Mouse (Mus musculus) limb, embryonic 11.5 days (tissue): ENCODE data around the gene Ndufaf5. TPM values are rescaled to one million over a fixed set of nuclear protein-coding genes. Genes with fewer than 3 reads are reported as not detected.

Experiments used
- ATAC-seq: fragments of 200-750 bp; cut with Nextera tagmentation; 2 replicates; pipeline ENCODE4 v1.8.0; 2017; ENCODE audit warnings: low read depth; ENCODE audit not compliant: insufficient number of reproducible peaks, low FRiP score, low TSS enrichment
- DNase-seq: peaks from one replicate; pipeline ENCODE4 v3.0.0-alpha.2; 2015; ENCODE audit warnings: low spot score
- H3K27ac ChIP-seq: fragments of 300-500 bp; sonication (generic); replicated peaks from 2 replicates; pipeline ENCODE4 v1.5.1; 2014; ENCODE audit warnings: low read depth, mild to moderate bottlenecking, low read length
- H3K27me3 ChIP-seq: fragments of 300-500 bp; sonication (generic); 2 replicates; pipeline ENCODE4 v1.6.1; 2014; ENCODE audit warnings: mild to moderate bottlenecking, low read length, mixed read lengths; ENCODE audit not compliant: control insufficient read depth, insufficient read depth
- H3K36me3 ChIP-seq: fragments of 300-500 bp; sonication (generic); 2 replicates; pipeline ENCODE4 v1.6.1; 2014; ENCODE audit warnings: mild to moderate bottlenecking, low read length, moderate library complexity, mixed read lengths; ENCODE audit not compliant: control insufficient read depth, insufficient read depth
- H3K4me1 ChIP-seq: fragments of 300-500 bp; sonication (generic); 2 replicates; pipeline ENCODE4 v1.6.1; 2014; ENCODE audit warnings: low read length, mixed read lengths; ENCODE audit not compliant: control insufficient read depth, insufficient read depth
- H3K4me2 ChIP-seq: fragments of 300-500 bp; sonication (generic); 2 replicates; pipeline ENCODE4 v1.6.1; 2014; ENCODE audit warnings: low read depth, mild to moderate bottlenecking, moderate library complexity; ENCODE audit not compliant: severe bottlenecking
- H3K4me3 ChIP-seq: fragments of 300-500 bp; sonication (generic); 2 replicates; pipeline ENCODE4 v1.5.1; 2014; ENCODE audit warnings: low read depth, low read length
- H3K9ac ChIP-seq: fragments of 300-500 bp; sonication (generic); 2 replicates; pipeline ENCODE4 v1.6.1; 2014; ENCODE audit warnings: mild to moderate bottlenecking, low read length
- H3K9me3 ChIP-seq: fragments of 300-500 bp; sonication (generic); 2 replicates; pipeline ENCODE4 v1.6.1; 2016; ENCODE audit warnings: low read length; ENCODE audit not compliant: control insufficient read depth
- WGBS: fragments of 180-500 bp; shearing (Covaris S2); extraction: QIAGEN DNeasy Blood & Tissue Kit; methylation state at CpG from one replicate; pipeline ENCODE4 v1.1.7; 2014; 5-methylcytosine and 5-hydroxymethylcytosine counted together
- polyA plus RNA-seq: library from polyadenylated mRNA; unstranded; fragments of >200 nt; fragmentation: Nextera tagmentation; extraction: Ambion mirVana; gene quantifications from 2 replicates; pipeline ENCODE4 v1.2.1, GENCODE M21; 2014

Gene Ndufaf5
- polyA plus RNA-seq, 1 experiment from 2014 or later = 35.0 TPM

DNA sequence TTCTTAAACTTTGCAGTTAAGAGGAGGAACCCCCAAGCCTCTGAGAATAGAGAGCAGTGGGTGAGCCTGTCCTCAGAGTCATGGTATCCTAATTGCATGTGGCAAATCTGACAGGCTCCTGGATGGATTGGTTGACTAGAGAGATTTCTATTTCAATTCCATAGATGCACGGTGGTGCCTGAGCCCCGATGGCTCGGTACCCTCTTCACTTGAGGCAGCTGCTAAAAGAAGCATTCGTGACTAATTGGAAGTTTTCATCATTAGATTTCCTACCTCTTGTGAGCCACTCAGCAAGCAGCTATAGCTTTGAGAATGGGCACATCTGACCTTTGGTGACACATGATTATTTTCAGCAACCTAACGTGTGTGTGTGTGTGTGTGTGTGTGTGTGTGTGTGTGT, 71.9 kb downstream of the Ndufaf5 start:
- DNase-seq (no peak), ATAC-seq (no peak)
- H3K36me3 ChIP-seq = no peaks in the 10 kb centered on the region
- H3K27me3 ChIP-seq = no peaks in the 10 kb centered on the region
- no peak overlapping the region for H3K4me3 ChIP-seq
- H3K9ac ChIP-seq = no peak overlapping the region
- H3K4me2 ChIP-seq = no peak overlapping the region
- no peak overlapping the region for H3K27ac ChIP-seq
- H3K9me3 ChIP-seq = no peaks in the 10 kb centered on the region
- 85% methylated on average over 5 of the region's 5 CpGs for WGBS
- H3K4me1 ChIP-seq = no peaks in the 10 kb centered on the region

GRCm38 (mm10) chr2:140243105-140243504, 72.7 kb downstream of the Ndufaf5 start:
- no peak overlapping the region for H3K9ac ChIP-seq
- WGBS = 94% methylated on average over 5 of the region's 5 CpGs
- no peaks in the 10 kb centered on the region for H3K27me3 ChIP-seq
- H3K4me1 ChIP-seq = no peaks in the 10 kb centered on the region
- DNase-seq = no peak
- H3K4me2 ChIP-seq = no peak overlapping the region
- H3K4me3 ChIP-seq = no peak overlapping the region
- no peaks in the 10 kb centered on the region for H3K36me3 ChIP-seq
- H3K9me3 ChIP-seq = no peaks in the 10 kb centered on the region
- ATAC-seq = no peak
- H3K27ac ChIP-seq = no peak overlapping the region

Other genes with a start within 250 kb of the Ndufaf5 start
- 20.2 and 21.8 TPM in 2 replicates for gene Tasp1, start 103.8 kb upstream of the Ndufaf5 start, polyA plus RNA-seq
- not detected in 2 replicates for gene Gm17374, start 18.6 kb upstream of the Ndufaf5 start, polyA plus RNA-seq
- 34.9 and 39.1 TPM in 2 replicates for gene Esf1, start 85 bp upstream of the Ndufaf5 start, polyA plus RNA-seq
- gene Sel1l2, start 219.1 kb downstream of the Ndufaf5 start, polyA plus RNA-seq = not detected in 2 replicates
- gene Macrod2, start 224.7 kb downstream of the Ndufaf5 start, polyA plus RNA-seq = 42.1 and 44.5 TPM in 2 replicates